Mouse (Mus musculus): ENCODE results near the gene Selenov.
"Not testable (repeated sequence)": the region's sequence is repeated elsewhere in the genome, so short reads cannot be mapped to it uniquely, and the experiment has no call there.

Selenov gene

DNA sequence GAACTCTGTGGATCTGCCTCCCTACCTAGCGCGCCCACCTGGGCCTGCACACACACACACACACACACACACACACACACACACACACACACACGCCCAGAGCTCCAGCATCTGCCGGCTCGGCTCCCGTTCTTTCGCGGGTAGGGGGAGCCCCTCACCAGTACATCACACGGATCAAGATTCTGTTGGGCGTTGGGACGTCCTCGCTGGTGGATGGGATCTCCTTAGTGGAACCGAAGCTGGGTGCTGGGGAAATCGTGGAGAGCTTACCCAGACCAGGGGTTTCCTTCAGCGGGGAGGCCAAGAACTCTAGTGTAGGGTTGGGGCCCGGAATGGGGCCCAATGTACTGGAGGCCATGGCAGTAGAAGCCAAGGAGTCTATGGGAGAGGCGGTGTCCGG, 821 bp downstream of the Selenov start:
- DNase-seq = no peak

- DNase-seq = peak; percentile 22
These were observed 10.4 kb downstream of the Selenov start for GRCm38 (mm10) chr7:28280630-28281029.

- peak; percentile 23 for DNase-seq
These were observed 12.7 kb downstream of the Selenov start for GRCm38 (mm10) chr7:28278279-28278652.

DNA sequence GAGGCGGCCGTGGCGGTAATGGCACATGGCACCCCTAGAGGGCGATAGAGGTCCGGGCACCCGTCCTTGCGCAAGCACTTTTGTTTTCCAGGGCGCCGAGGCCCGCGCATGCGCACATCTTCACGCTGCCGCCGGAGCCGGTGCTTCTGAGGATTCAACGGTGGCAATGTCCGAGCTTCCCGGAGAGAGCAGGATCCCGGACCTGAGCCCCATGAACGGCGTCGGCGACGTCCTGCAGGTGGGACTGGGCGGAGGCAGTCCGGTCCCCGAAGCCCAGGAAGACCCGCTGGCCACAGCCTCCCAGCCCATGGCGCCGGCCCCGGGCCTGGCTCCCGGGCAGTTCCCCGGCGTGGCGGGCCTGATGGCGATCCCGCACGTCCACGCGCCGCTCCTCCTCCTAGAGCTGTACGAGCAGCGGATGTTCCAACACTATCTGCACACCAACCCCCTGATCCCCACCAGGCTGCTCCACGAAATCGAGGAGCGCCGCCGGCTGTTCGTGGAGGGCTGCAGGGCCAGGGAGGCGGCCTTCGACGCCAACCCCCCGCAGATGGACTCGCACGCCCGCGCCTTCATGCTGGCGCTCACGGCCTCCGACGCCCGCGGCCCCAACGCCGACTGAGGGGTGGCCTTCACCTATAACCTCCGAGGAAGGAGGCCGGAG, 13.2 kb downstream of the Selenov start, which contains the start of gene Eid2b:
Gene Eid2b (plus strand): TSS at position 125 of the 664 bp plus-strand sequence.
- peak; percentile 96 for DNase-seq

- peak; percentile 15 for DNase-seq
These were observed 13.8 kb downstream of the Selenov start for GRCm38 (mm10) chr7:28277237-28277614.

GRCm38 (mm10) chr7:28271761-28272160, 19.2 kb downstream of the Selenov start:
- DNase-seq = no peak

GRCm38 (mm10) chr7:28269355-28269754, 21.6 kb downstream of the Selenov start:
- DNase-seq = no peak

- no peak for DNase-seq
These were observed 22.4 kb downstream of the Selenov start for GRCm38 (mm10) chr7:28268576-28268975.

- DNase-seq = peak; percentile 55
These were observed 22.9 kb downstream of the Selenov start for GRCm38 (mm10) chr7:28268042-28268531.

DNA sequence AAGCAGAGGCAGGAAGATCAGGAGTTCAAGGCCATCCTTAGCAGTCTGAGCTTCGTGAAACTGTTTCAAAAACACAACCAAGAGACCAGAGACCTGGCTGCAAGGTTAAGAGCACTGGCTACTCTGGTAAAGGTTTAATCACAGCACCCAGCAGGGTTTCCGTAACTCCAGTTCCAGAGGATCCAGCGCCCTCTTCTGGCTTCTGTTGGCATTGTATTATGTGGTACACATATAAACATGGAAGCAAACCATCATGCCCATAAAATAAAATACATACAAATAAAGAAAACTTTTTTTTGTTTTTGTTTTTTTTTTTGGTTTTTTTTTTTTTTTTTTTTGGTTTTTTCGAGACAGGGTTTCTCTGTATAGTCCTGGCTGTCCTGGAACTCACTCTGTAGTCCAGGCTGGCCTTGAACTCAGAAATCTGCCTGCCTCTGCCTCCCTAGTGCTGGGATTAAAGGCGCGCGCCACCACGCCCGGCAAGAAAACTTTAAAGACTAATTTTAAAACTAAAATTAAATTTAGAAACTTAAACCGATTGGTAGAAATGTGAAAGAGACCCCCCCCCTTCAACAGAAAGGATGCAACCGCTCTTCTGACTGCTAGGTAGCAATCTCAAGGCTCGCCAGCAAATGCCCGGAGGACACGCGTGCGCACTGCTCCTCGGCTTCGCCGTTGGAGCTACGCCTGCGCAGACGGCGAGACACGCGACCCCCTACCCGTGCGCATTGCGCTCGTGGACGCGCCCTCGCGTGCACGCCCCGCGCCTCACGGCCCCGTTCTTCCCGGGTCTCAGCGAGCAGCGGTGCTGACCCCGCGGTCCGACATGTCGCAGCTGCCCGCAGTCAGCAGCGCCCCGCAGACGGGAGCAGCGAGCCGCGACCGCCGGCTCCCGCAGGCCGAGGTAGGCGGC, 23.6 kb downstream of the Selenov start, which contains the start of gene Eid2:
Gene Eid2 (plus strand): TSS at position 753 of the 913 bp plus-strand sequence.
- DNase-seq = peak; percentile 77

DNA sequence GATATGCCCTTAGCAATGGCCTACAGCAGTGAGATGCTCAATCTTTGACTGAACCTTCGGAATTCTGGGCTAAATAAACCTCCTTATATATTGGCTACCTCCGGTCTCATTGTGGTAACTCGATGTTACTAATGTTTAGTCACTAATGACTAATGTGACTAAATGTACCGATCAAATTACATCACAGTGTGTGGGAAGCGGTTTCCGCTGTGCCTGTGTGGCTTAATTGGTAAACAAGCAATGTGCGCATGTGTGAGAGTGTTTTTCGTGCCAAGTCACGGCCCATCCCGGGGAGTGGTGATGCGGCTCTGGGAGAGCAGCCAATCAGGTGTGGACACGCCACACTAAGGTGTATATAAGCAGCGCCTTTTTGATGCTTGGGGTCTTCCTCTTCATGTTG, 25.6 kb downstream of the Selenov start:
- DNase-seq = no peak

GRCm38 (mm10) chr7:28263786-28264185, 27.2 kb downstream of the Selenov start:
- peak; percentile 57 for DNase-seq

GRCm38 (mm10) chr7:28262861-28263260, 28.1 kb downstream of the Selenov start:
- DNase-seq = no peak

DNA sequence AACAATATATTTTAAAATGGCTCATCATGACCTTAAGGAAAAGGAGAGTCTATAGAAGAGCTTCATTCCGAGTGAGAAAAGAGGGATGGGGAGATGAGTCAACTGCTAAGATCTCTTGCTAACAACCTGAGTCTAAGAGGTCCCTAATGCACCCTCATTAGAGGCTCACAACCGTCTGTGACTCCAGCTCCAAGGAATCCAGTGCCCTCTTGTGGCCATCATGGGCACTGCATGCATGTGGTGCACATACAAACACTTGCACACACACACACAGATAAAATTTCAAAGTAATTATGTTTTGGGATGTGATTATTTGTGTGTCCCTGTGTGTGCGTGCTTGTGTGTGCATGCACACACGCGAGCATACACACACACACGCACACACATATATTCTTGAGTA, 35.5 kb downstream of the Selenov start:
- DNase-seq = no peak

GRCm38 (mm10) chr7:28254591-28254990, 36.4 kb downstream of the Selenov start:
- no peak for DNase-seq

- no peak for DNase-seq
These were observed 39.0 kb downstream of the Selenov start for GRCm38 (mm10) chr7:28251976-28252375.

DNA sequence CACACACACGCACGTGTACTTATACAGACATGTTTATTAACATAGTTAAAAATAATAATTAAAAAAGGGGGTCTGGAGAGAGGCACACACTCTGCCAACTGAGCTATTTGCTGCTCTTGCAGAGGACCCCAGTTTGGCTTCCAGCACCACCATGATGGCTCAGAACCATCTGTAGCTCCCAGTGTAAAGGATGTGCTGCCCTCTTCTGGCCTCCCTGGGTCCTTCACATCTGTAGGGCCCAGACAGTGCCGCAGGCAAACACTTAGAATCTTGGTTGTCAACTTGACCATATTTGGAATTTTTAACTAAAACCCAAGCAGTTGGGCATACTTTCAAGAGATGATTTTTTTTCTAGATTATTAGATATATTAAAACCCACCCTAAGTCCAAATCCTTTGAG, 42.0 kb downstream of the Selenov start:
- no peak for DNase-seq

- DNase-seq = not testable (repeated sequence)
These were observed 47.0 kb downstream of the Selenov start for GRCm38 (mm10) chr7:28243943-28244342.
